Mouse (Mus musculus) megakaryocyte, embryonic 14.5 days (primary cell): ENCODE measurements at regions not wholly inside any gene's neighbourhood (a gene's known extent, or its start where the extent isn't known, plus 50 kb on each side); places are given as distances from the start of the nearest gene placed in this dataset.

Source experiments
- FLI1 ChIP-seq: IDR thresholded peaks from 2 replicates; pipeline ENCODE4 v1.6.1; 2012; ENCODE audit warnings: low read length, inconsistent platforms, mixed read lengths
- GATA1 ChIP-seq: IDR thresholded peaks from 3 replicates; pipeline ENCODE4 v1.6.1; 2012; ENCODE audit warnings: mixed read lengths, low read length, inconsistent platforms, borderline replicate concordance

GRCm38 (mm10) chr8:26804089-26804488, 173.0 kb upstream of the Zfp703 start:
- TF ChIP-seq GATA1 (no peak), FLI1 (no peak)
